Mouse (Mus musculus) testis, postnatal 10 days (tissue): ENCODE data around the gene Plekho1.
A peak's percentile ranks its signal among the peaks of the same experiment; 100 is the strongest.

ENCODE experiments used
- DNase-seq: peaks from one replicate; pipeline ENCODE4 v3.0.0; 2021; ENCODE audit warnings: low spot score

Gene Plekho1

GRCm38 (mm10) chr3:96001560-96001959 lies 5.8 kb upstream of the Plekho1 start:
- DNase-seq, result no peak

- no peak for DNase-seq
These were observed 5.2 kb upstream of the Plekho1 start for GRCm38 (mm10) chr3:96000921-96001501.

- no peak for DNase-seq
These were observed 4.4 kb upstream of the Plekho1 start for GRCm38 (mm10) chr3:96000080-96000632.

- no peak for DNase-seq
These were observed 3.7 kb upstream of the Plekho1 start for GRCm38 (mm10) chr3:95999308-96000079.

GRCm38 (mm10) chr3:95997203-95997721 lies 1.5 kb upstream of the Plekho1 start:
- no peak for DNase-seq

- no peak for DNase-seq
These were observed 761 bp upstream of the Plekho1 start for GRCm38 (mm10) chr3:95996451-95997073.

GRCm38 (mm10) chr3:95994975-95995801 lies 613 bp downstream of the Plekho1 start:
- DNase-seq, result peak; percentile 73

GRCm38 (mm10) chr3:95994381-95994846 lies 1.4 kb downstream of the Plekho1 start:
- no peak for DNase-seq

GRCm38 (mm10) chr3:95993881-95994280 lies 1.9 kb downstream of the Plekho1 start:
- no peak for DNase-seq

GRCm38 (mm10) chr3:95992990-95993603 lies 2.7 kb downstream of the Plekho1 start:
- DNase-seq, result no peak

- DNase-seq, result no peak
These were observed 5.3 kb downstream of the Plekho1 start for GRCm38 (mm10) chr3:95990413-95990941.

GRCm38 (mm10) chr3:95988969-95989368 lies 6.8 kb downstream of the Plekho1 start:
- peak; percentile 83 for DNase-seq

GRCm38 (mm10) chr3:95988138-95988537 lies 7.7 kb downstream of the Plekho1 start:
- no peak for DNase-seq

GRCm38 (mm10) chr3:95987386-95988110 lies 8.3 kb downstream of the Plekho1 start:
- DNase-seq, result no peak

- DNase-seq, result no peak
These were observed 8.8 kb downstream of the Plekho1 start for GRCm38 (mm10) chr3:95986984-95987383.

- peak; percentile 77 for DNase-seq
These were observed 9.7 kb downstream of the Plekho1 start for GRCm38 (mm10) chr3:95986001-95986622.

GRCm38 (mm10) chr3:95985209-95986000 lies 10.4 kb downstream of the Plekho1 start:
- DNase-seq, result peak; percentile 66

- DNase-seq, result no peak
These were observed 13.7 kb downstream of the Plekho1 start for GRCm38 (mm10) chr3:95982129-95982528.
